Mouse (Mus musculus): ENCODE measurements around the gene Rac2. TPM values are rescaled to one million over a fixed set of nuclear protein-coding genes. Genes with fewer than 3 reads are reported as not detected.

The Rac2 gene
- total RNA-seq, 4 experiments from 2014 or later: 1.2 to 7.6 (median 2.7) TPM

GRCm38 (mm10) chr15:78521892-78522291, 50.7 kb downstream of the Rac2 start:
- DNase-seq (ENCODE audit: low spot score): no peak

GRCm38 (mm10) chr15:78521331-78521730, 51.3 kb downstream of the Rac2 start:
- DNase-seq (ENCODE audit: low spot score): peak; percentile 22

- peak; percentile 89 for DNase-seq (ENCODE audit: low spot score)
Measured at GRCm38 (mm10) chr15:78520112-78520715, 52.4 kb downstream of the Rac2 start.

GRCm38 (mm10) chr15:78518221-78518620, 54.4 kb downstream of the Rac2 start:
- DNase-seq (ENCODE audit: low spot score): no peak

GRCm38 (mm10) chr15:78515759-78516158, 56.8 kb downstream of the Rac2 start:
- no peak for DNase-seq (ENCODE audit: low spot score)

GRCm38 (mm10) chr15:78514393-78515146, 58.0 kb downstream of the Rac2 start:
- DNase-seq (ENCODE audit: low spot score): peak; percentile 84

- no peak for DNase-seq (ENCODE audit: low spot score)
Measured at GRCm38 (mm10) chr15:78513019-78513418, 59.6 kb downstream of the Rac2 start.

- DNase-seq (ENCODE audit: low spot score): no peak
Measured at GRCm38 (mm10) chr15:78511951-78512350, 60.6 kb downstream of the Rac2 start.

GRCm38 (mm10) chr15:78510736-78511135, 61.8 kb downstream of the Rac2 start:
- DNase-seq (ENCODE audit: low spot score): no peak

- no peak for DNase-seq (ENCODE audit: low spot score)
Measured at GRCm38 (mm10) chr15:78510121-78510576, 62.4 kb downstream of the Rac2 start.

- DNase-seq (ENCODE audit: low spot score): no peak
Measured at GRCm38 (mm10) chr15:78509297-78509899, 63.2 kb downstream of the Rac2 start.

Other genes starting within 250 kb of the Rac2 start
- 1 to 10 TPM; 1.2 to 5.3 (median 1.3) TPM for gene Csf2rb, start 247.0 kb downstream of the Rac2 start, total RNA-seq (2022)
- not detected for gene Tex33, start 176.9 kb downstream of the Rac2 start, total RNA-seq (2022)
- gene Tst, start 166.9 kb downstream of the Rac2 start, total RNA-seq (2022): 10 to 100 TPM; 20.3 to 25.0 (median 21.6) TPM
- 10 to 100 TPM; 42.1 to 52.4 (median 44.2) TPM for gene Mpst, start 166.4 kb downstream of the Rac2 start, total RNA-seq (2022)
- gene Kctd17, start 144.2 kb downstream of the Rac2 start, total RNA-seq (2022): 10 to 100 TPM; 17.9 to 26.9 (median 20.2) TPM
- gene Tmprss6, start 104.1 kb downstream of the Rac2 start, total RNA-seq (2022): not detected
- gene Il2rb, start 77.5 kb downstream of the Rac2 start, total RNA-seq (2022): under 1 TPM; 0.13 to 0.57 (median 0.34) TPM
- 10 to 100 TPM in 1 of 4 experiments, 1 to 10 TPM in 3; 8.2 to 12.6 (median 9.5) TPM for gene C1qtnf6, start 41.4 kb downstream of the Rac2 start, total RNA-seq (2022)
- not detected for gene Sstr3, start 28.1 kb downstream of the Rac2 start, total RNA-seq (2022)
- 1 to 10 TPM; 4.2 to 8.7 (median 5.3) TPM for gene Cyth4, start 24.3 kb upstream of the Rac2 start, total RNA-seq (2022)
- gene Elfn2, start 146.0 kb upstream of the Rac2 start, total RNA-seq (2022): 1 to 10 TPM; 1.9 to 4.4 (median 2.5) TPM
- gene Mfng, start 200.7 kb upstream of the Rac2 start, total RNA-seq (2022): 10 to 100 TPM in 1 of 4 experiments, 1 to 10 TPM in 3; 7.5 to 11.4 (median 9.5) TPM
- 10 to 100 TPM; 14.3 to 16.1 (median 15.2) TPM for gene Card10, start 230.3 kb upstream of the Rac2 start, total RNA-seq (2022)